Mouse (Mus musculus): ENCODE measurements around the gene AI597479. TPM values are rescaled to one million over a fixed set of nuclear protein-coding genes. Genes with fewer than 3 reads are reported as not detected.

AI597479 gene
- total RNA-seq, 2 experiments from 2014 or later, result 5.0 to 6.5 TPM

DNA sequence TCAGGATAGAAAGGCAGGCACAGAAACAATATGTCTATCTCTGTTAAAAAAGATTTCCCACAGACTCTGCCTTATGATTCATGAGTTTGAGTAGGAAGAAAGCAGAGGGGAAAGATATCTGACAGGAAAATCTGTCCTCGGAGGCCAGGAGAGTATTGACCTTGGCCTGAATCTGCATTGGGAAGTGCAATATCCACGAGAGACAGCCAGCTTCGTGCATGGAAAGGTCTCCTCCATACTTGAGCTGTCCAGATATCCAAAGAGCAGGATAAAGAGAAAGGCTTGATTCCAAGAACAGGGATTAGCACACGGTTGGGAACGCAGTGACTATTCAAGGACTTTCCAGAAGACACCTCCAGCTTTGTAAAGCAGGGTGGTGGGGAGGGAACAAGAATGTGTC is 55.0 kb downstream of the AI597479 start:
- ATAC-seq (replicated peaks; ENCODE audit: low FRiP score, poor library complexity, severe bottlenecking), result no peak

DNA sequence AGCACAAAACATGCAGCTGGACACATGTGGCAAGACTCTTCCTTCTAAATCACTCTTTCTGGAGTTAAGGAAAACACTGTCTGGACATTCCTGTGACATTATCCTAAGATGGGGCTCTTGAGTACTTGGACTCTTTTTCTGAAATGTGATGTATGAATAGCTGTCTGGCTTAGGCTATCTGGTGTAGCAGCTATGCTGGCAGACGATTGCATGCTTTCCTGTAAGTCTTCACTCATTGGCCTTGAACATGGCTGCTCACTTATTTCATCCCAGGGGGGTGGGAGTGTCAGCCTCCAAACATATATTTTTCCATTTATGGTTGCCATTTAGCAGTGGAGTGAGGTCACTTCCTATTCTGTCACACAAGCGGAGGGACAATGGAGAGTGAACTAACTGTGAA is 56.0 kb downstream of the AI597479 start:
- no peak for ATAC-seq (replicated peaks; ENCODE audit: low FRiP score, poor library complexity, severe bottlenecking)

DNA sequence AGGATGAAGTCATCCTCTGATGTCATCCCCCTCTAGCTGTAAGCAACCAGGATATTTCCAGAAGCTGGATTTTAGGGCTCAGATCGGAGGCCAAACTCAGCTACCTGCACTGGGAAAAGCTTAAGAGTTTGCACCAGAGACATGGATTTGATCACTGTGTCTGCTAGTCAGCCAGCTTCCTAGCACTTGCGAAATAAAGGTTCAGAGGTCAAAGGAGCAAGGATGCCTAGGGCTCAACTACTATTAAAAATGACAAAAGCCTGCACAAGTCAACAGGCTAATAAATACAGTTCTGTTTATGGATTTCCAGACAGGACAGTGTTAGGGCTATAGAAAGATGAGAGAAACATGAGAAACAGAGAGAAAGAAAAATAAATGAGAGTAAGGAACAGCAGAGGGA is 59.4 kb downstream of the AI597479 start:
- ATAC-seq (replicated peaks; ENCODE audit: low FRiP score, poor library complexity, severe bottlenecking), result no peak

DNA sequence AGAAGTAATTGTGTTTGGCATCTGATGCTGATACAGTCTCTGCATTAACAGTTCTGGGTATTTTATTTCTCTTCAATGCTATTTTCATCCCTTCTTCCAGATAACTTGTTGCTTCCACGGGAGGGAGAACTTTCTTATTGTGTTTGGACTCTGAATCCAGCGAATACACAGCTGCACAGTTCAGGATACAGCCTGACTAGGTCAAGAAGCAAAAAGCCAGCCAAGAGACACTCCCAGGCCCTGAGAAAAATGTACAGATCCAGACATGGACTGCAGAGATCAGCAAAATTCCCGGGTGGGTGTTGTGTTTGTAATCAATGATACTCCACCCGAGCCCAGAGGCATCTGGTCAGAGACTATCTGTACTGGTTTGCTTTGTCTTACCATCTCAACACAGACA is 60.9 kb downstream of the AI597479 start:
- no peak for ATAC-seq (replicated peaks; ENCODE audit: low FRiP score, poor library complexity, severe bottlenecking)

DNA sequence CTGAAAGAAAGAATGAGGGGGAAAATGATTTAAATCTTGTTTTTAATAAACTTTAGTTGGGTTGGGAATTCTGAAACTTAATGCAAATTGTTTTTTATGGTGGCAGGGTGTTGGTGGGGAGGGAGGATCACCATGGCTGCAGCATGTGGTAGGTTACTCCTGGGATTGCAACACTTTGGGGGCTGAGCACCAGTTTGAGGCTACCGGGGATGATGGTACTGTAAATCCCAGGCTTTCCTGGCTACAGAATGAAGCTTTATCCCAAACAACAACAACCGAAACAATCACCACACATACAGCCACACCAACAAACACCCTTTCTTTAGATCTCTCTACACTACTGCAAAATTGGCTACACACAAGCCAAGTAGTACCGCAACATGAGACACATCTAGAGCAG is 63.9 kb downstream of the AI597479 start:
- ATAC-seq (replicated peaks; ENCODE audit: low FRiP score, poor library complexity, severe bottlenecking), result no peak

DNA sequence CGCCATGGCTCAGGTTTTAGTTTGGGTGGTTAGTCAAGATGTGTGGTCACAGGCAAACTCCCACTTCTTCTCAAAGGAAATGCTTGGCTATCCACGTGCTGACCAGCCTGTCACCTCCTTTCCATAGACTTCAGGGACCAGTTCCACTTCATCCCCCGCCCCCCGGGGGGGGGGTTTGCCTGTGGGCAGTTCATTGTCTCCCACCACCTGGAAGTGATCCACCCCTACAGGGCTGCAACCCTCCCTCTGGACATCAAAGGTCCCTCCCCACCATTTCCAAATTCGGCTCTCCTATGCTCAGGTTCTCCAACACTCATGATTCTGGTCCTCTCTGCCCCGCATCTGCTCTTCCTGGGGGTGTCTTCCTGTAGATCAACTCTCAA is 64.6 kb downstream of the AI597479 start:
- ATAC-seq (replicated peaks; ENCODE audit: low FRiP score, poor library complexity, severe bottlenecking), result no peak

DNA sequence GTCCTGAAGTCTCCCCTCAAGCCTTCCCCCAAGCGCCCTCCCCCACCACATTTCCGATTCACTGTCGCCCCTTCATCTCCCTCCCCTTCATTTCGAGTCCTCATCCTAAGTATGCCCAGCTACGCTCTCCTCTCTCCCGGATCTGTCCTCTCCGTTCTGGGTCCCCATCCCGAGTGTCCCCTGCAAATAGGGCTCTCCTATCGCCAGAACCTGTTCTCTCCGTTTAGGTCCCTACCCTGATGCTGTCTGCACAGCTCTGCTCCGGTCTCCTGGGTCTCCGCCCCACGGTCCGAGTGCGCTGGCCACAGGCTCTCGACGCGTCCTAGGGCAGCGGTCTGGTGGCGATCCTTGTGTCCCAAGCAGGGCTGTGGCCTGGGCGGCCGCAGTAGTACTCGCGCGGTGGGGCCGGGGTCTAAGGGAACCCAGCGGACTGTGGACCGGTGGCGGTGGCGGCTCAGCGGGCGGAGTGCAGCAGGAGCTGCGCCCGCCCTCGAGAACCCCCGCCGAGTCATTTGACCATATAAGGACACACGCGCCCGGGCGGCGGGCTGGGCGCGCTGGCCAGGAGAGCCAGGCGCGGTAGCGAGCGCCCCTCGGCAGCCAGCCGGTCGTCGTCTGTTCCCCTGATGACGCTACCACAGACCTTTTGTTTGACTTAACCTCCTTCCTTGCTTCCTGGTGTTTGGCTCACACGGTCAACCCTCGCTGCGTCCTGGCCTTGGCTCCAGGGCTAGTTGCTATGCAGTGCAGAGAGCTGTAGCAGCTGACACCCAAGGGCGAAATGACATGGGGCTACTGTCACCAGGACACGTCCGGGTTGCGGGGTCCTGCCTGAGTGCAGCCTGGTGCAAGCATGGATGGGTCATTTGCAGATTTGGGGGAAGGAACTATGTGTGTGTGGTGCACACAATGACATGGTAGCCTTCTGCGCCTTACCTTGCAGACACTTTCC is 65.2 kb downstream of the AI597479 start:
- no peak for ATAC-seq (replicated peaks; ENCODE audit: low FRiP score, poor library complexity, severe bottlenecking)

DNA sequence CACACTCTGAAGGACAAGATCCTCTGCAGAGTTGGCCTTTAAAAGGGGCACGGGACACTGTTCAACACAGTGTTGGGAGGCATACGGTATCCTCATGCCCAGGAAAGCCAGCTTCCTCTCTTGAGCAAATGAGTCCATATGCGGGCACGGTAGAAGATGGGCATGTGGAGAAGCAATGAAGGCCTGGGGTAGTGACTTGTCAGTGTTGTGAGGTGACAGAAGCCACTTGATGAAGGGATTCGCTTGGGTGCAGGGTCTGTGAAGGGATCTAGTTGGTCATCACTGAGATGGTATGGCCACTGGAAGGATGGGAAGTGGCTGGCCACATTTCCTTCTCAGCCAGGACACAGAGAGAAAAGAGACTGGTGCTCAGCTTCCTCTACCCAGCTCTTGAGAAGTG is 66.1 kb downstream of the AI597479 start:
- ATAC-seq (replicated peaks; ENCODE audit: low FRiP score, poor library complexity, severe bottlenecking), result no peak

Other genes starting within 250 kb of the AI597479 start
- gene Mrps9, start 247.5 kb upstream of the AI597479 start, total RNA-seq (2015; ENCODE audit: low replicate concordance), result 3.3 and 13.8 TPM in 2 replicates
- 8.8 and 16.5 TPM in 2 replicates for gene Mrps9, start 247.5 kb upstream of the AI597479 start, total RNA-seq (2017; ENCODE audit: low replicate concordance)
- not detected in 2 replicates for gene Gpr45, start 145.8 kb upstream of the AI597479 start, total RNA-seq (2015; ENCODE audit: low replicate concordance)
- 0.28 TPM in 1 of 2 replicates, not detected in the other for gene Gpr45, start 145.8 kb upstream of the AI597479 start, total RNA-seq (2017; ENCODE audit: low replicate concordance)
- gene Tgfbrap1, start 73 bp upstream of the AI597479 start, total RNA-seq (2015; ENCODE audit: low replicate concordance), result 6.9 and 8.5 TPM in 2 replicates
- gene Tgfbrap1, start 73 bp upstream of the AI597479 start, total RNA-seq (2017; ENCODE audit: low replicate concordance), result 3.5 and 5.4 TPM in 2 replicates
- gene Fhl2, start 98.3 kb downstream of the AI597479 start, total RNA-seq (2015; ENCODE audit: low replicate concordance), result not detected in 2 replicates
- 1.0 TPM in 1 of 2 replicates, not detected in the other for gene Fhl2, start 98.3 kb downstream of the AI597479 start, total RNA-seq (2017; ENCODE audit: low replicate concordance)